Mouse (Mus musculus): ENCODE measurements around the gene Rasgef1a.

GRCm38 (mm10) chr6:118126577-118126976 lies 115.3 kb downstream of the Rasgef1a start:
- TF ChIP-seq CTCF (IDR thresholded peaks at IDR 0.05; ENCODE audit: borderline replicate concordance, control insufficient read depth, extremely low read depth, insufficient read depth, low read length, poor library complexity) (no peak), POLR2A (IDR thresholded peaks at IDR 0.05; ENCODE audit: control insufficient read depth, extremely low read depth, insufficient read depth, low read length, poor library complexity) (no peak)
